Mouse (Mus musculus) neural tube, embryonic 13.5 days (tissue): ENCODE results near the gene Arg1. TPM values are rescaled to one million over a fixed set of nuclear protein-coding genes. Genes with fewer than 3 reads are reported as not detected.

Experiments used
- ATAC-seq: fragments of 200-750 bp; cut with Nextera tagmentation; 2 replicates; pipeline ENCODE4 v1.8.0; 2017; ENCODE audit warnings: low read depth, mild to moderate bottlenecking, moderate TSS enrichment, moderate library complexity
- H3K27ac ChIP-seq: fragments of 300-500 bp; sonication (generic); replicated peaks from 2 replicates; pipeline ENCODE4 v1.5.1; 2015; ENCODE audit warnings: moderate library complexity, mild to moderate bottlenecking, inconsistent platforms
- H3K27me3 ChIP-seq: fragments of 300-500 bp; sonication (generic); 2 replicates; pipeline ENCODE4 v1.6.1; 2015; ENCODE audit warnings: mild to moderate bottlenecking, inconsistent platforms
- H3K36me3 ChIP-seq: fragments of 300-500 bp; sonication (generic); 2 replicates; pipeline ENCODE4 v1.6.1; 2015; ENCODE audit warnings: mild to moderate bottlenecking, inconsistent platforms
- H3K4me1 ChIP-seq: fragments of 300-500 bp; sonication (generic); replicated peaks from 2 replicates; pipeline ENCODE4 v1.6.1; 2015; ENCODE audit warnings: inconsistent platforms
- H3K4me2 ChIP-seq: fragments of 300-500 bp; sonication (generic); 2 replicates; pipeline ENCODE4 v1.6.1; 2015; ENCODE audit warnings: inconsistent platforms, mild to moderate bottlenecking, moderate library complexity
- H3K4me3 ChIP-seq: fragments of 300-500 bp; sonication (generic); 2 replicates; pipeline ENCODE4 v1.5.1; 2015; ENCODE audit warnings: mild to moderate bottlenecking, inconsistent platforms
- H3K9ac ChIP-seq: fragments of 300-500 bp; sonication (generic); 2 replicates; pipeline ENCODE4 v1.6.1; 2015; ENCODE audit warnings: moderate library complexity, mild to moderate bottlenecking, inconsistent platforms
- H3K9me3 ChIP-seq: fragments of 300-500 bp; sonication (generic); 2 replicates; pipeline ENCODE4 v1.6.1; 2016; ENCODE audit warnings: inconsistent platforms
- WGBS: fragments of 180-500 bp; shearing (Covaris S2); methylation state at CpG from one replicate; pipeline ENCODE4 v1.1.7; 2015; 5-methylcytosine and 5-hydroxymethylcytosine counted together
- polyA plus RNA-seq: library from polyadenylated mRNA; unstranded; fragments of >200 nt; fragmentation: Nextera tagmentation; extraction: Ambion mirVana; gene quantifications from 2 replicates; pipeline ENCODE4 v1.2.1, GENCODE M21; 2015

Gene Arg1
- 5.2 and 7.3 TPM in 2 replicates for polyA plus RNA-seq

DNA sequence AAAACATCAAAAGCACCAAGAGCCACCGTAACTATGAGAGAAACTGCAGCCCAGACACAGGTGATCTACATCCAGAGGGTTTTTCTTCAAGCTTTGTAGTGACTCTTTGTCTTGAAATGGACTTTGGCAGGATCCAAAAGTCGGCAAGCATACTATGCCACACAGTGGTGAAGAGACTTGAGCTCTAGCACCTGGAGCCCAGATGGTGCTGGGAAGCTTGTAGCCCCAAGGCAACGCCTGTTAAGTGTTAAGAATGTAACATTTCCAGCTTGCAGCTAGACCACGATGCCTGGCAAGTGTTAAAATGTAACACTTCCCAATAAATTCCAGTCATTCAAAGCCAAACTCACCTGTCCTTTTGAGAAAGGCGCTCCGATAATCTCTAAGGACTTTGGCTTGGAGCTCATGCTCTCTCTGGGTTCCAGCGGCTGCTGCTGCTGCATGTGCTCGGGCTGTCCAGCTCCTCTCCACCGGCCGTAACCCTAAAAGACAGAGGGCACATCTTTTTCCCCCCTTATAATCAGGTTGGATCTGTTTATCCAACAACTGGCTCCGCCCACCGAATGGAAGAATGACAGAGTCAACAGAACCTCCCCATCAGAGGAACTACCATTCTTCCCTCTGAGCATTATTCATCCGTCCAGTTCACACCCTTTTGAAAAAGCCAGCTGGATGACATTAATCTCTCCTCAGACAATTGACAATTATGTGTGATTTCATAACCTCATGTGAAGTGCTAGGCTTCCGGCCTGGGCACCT, at the start of gene Arg1:
Gene Arg1, minus strand, starts transcription at position 523 of the 759 bp plus-strand sequence.
- Histone ChIP-seq H3K9me3 (no peaks in the 10 kb centered on the region), H3K27me3 (no peaks in the 10 kb centered on the region), H3K4me1 (peaks cover 20% of the 10 kb centered on the region), H3K36me3 (no peaks in the 10 kb centered on the region), H3K27ac (no peak within 1 kb of the TSS), H3K9ac (peak within 1 kb of the TSS; percentile 22), H3K4me2 (peak within 1 kb of the TSS; percentile 18; the same call in 1 of the 2 replicates), H3K4me3 (no peak within 1 kb of the TSS)
- whole genome bisulfite sequencing: 37% methylated on average over 14 of the region's 14 CpGs
- ATAC-seq: peak; percentile 68

DNA sequence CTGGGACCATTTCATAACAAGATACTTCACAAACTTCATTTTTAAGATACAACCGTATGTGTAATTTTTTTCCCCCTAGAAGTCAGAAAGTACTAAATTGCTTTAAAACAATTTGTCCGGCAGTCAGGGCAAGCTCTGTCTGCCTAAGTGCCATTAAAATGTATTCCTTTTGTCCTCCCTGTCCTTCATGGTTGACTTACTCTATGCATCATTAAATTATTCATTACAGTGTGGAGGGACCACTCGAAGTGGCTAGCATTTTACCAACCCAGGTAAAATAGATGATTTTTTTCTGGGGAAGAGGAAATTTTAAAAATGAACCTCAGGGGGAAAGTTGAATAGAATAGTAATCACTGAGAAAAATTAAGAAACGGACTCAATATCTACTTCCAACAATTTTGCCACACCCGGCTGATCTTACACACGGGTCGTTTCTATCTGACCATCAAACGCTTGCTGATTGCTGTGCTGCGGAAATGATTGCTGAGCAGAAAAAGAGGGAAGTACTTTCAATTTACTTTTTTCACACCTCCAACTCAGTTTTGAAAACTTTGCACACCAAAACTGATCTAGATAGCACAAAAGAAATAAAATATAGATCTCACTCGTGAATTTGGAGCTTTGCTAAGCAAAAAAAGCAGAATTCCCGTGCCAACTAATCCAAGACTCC, 46.7 kb upstream of the Arg1 start:
- no peak overlapping the region for H3K4me2 ChIP-seq
- H3K4me1 ChIP-seq: 0 out of 2 replicates have a peak, but pooled peaks cover 6% of the 10 kb centered on the region
- no peak overlapping the region for H3K27ac ChIP-seq
- WGBS: 70% methylated on average over 11 of the region's 11 CpGs
- no peak overlapping the region for H3K9ac ChIP-seq
- no peaks in the 10 kb centered on the region for H3K36me3 ChIP-seq
- no peaks in the 10 kb centered on the region for H3K27me3 ChIP-seq
- H3K9me3 ChIP-seq: 0 out of 2 replicates have a peak, but pooled peaks cover 3% of the 10 kb centered on the region
- ATAC-seq: no peak
- H3K4me3 ChIP-seq: no peak overlapping the region

DNA sequence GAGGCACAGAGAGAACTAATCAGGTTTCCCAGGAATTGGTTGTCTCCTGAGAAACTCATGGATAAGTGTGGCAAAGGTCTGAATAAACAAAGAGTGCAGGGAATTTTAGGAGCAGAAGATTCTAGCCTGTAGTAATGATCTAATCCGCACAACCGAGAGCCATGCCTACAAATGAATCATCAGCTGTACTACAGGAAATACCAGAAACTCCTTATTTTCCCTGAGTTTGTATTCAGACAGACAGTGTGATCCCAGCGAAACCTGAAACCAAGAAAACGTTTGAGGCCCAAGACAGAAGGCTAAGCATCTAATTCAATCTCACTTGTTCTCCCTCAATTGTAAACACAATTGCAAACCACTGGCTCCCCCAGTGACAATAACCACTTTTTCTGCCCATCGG, 46.1 kb upstream of the Arg1 start:
- no peaks in the 10 kb centered on the region for H3K27me3 ChIP-seq
- 59% methylated on average over 5 of the region's 5 CpGs for WGBS
- H3K9ac ChIP-seq: no peak overlapping the region
- H3K4me3 ChIP-seq: no peak overlapping the region
- H3K9me3 ChIP-seq: 0 out of 2 replicates have a peak, but pooled peaks cover 3% of the 10 kb centered on the region
- H3K4me2 ChIP-seq: no peak overlapping the region
- H3K36me3 ChIP-seq: no peaks in the 10 kb centered on the region
- H3K27ac ChIP-seq: no peak overlapping the region
- no peak for ATAC-seq
- 0 out of 2 replicates have a peak, but pooled peaks cover 6% of the 10 kb centered on the region for H3K4me1 ChIP-seq

DNA sequence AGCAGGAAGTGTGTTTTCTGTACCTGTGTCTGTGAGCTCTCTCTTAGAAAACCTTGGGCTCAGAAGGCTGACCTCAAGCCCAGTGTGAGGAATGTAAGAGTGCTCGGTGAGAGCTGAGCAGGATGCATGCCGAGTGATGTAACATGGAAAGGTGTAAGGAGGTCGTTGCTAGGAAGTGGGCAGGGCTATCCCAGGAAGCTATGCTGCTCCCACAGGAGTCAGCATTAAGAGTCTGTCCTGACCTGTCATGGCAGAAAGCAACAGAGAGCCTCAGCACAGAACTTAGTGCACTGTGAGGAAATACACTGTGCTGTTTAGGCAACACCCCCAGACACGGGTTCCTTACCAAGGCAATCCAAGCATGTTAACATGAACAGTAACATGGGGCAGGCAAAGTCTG, 45.6 kb upstream of the Arg1 start:
- no peaks in the 10 kb centered on the region for H3K27me3 ChIP-seq
- H3K9me3 ChIP-seq: 0 out of 2 replicates have a peak, but pooled peaks cover 3% of the 10 kb centered on the region
- WGBS: 60% methylated on average over 4 of the region's 4 CpGs

DNA sequence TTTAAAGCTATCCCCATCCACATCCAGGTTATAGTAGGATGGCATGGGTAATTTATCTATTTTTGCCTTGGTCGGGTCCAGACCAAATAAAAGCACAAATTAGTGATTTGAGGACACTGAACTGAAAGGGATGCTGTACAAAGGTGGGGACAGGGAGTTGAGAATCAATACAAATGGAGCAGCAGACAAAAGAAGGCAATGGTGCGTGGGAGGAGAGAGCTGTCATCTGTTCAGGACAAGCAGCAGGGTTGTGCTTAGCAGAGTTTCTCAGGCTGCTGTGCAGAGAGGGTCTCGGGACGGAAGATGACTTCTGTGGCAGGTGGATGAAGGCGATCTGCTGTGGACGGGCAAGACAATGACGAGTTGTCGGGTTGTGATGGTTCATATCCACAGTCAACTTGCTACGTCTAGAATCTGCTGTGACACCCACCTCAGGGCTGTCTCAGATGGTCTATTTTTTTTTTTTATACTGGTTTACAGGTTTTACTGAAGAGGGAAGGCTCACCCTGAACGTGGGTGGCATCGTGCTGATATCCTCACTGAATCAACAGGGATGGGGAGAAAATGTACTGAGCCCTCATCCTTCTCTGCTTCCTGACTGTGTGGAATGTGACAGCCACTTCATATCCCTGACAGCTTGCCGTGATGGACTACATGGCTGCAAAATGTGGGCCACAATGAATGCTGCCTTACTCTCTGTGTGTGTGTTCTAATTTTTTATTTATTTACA, 38.7 kb upstream of the Arg1 start:
- H3K27ac ChIP-seq: no peak overlapping the region
- no peaks in the 10 kb centered on the region for H3K27me3 ChIP-seq
- no peak overlapping the region for H3K4me2 ChIP-seq
- no peaks in the 10 kb centered on the region for H3K36me3 ChIP-seq
- H3K4me3 ChIP-seq: no peak overlapping the region
- WGBS: 67% methylated on average over 12 of the region's 12 CpGs
- no peaks in the 10 kb centered on the region for H3K9me3 ChIP-seq
- H3K9ac ChIP-seq: no peak overlapping the region
- ATAC-seq: no peak
- H3K4me1 ChIP-seq: peaks cover 7% of the 10 kb centered on the region; the same call in 1 of the 2 replicates

More for the DNA sequence above, 45.6 kb upstream of the Arg1 start:
- no peak overlapping the region for H3K4me3 ChIP-seq
- no peaks in the 10 kb centered on the region for H3K36me3 ChIP-seq
- H3K9ac ChIP-seq: no peak overlapping the region
- no peak overlapping the region for H3K27ac ChIP-seq
- ATAC-seq: no peak
- H3K4me1 ChIP-seq: 0 out of 2 replicates have a peak, but pooled peaks cover 6% of the 10 kb centered on the region
- H3K4me2 ChIP-seq: no peak overlapping the region

DNA sequence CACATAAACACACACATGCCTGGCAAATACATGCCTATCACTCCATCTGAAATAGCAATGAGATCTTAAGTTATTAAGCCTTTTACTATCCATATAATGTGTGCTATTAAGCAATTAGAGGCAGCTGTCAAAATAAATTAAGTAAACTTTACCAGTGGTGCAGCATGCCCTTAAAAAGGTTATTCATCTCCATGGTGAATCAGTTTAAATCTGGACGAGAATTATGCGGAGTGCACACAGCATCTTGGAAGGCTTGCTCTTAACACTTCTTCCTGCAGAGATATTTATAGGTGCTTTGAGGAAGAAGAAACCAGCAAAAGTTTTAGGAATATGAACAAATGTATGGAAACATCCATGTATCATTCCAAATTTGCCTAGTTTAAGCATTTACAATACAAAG, 34.6 kb upstream of the Arg1 start:
- ATAC-seq: no peak
- peaks cover 5% of the 10 kb centered on the region; the same call in 1 of the 2 replicates for H3K27me3 ChIP-seq
- peaks cover 14% of the 10 kb centered on the region for H3K4me1 ChIP-seq
- no peaks in the 10 kb centered on the region for H3K9me3 ChIP-seq
- no peak overlapping the region for H3K4me3 ChIP-seq
- H3K4me2 ChIP-seq: no peak overlapping the region
- WGBS: 27% methylated on average over 2 of the region's 2 CpGs
- no peak overlapping the region for H3K27ac ChIP-seq
- no peaks in the 10 kb centered on the region for H3K36me3 ChIP-seq
- no peak overlapping the region for H3K9ac ChIP-seq

DNA sequence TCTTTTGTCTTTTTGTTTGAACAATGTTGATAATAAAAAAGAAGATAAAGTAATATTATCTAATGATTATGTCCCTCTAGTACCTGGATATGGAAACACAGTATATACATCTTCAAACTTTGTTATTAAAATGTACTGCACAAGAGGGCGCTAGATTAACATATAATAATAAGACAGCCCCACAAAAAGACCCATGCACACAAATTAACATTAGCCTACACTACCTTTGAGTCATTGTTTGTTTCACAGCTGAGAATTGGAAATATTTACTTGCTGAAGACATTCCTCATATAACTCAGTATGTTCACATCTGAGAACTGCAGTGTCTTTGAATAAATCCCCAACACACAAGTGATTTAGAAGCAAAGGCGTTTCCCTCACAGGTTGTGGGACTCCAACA, 33.8 kb upstream of the Arg1 start:
- 47% methylated on average over 2 of the region's 2 CpGs for WGBS
- no peaks in the 10 kb centered on the region for H3K9me3 ChIP-seq

DNA sequence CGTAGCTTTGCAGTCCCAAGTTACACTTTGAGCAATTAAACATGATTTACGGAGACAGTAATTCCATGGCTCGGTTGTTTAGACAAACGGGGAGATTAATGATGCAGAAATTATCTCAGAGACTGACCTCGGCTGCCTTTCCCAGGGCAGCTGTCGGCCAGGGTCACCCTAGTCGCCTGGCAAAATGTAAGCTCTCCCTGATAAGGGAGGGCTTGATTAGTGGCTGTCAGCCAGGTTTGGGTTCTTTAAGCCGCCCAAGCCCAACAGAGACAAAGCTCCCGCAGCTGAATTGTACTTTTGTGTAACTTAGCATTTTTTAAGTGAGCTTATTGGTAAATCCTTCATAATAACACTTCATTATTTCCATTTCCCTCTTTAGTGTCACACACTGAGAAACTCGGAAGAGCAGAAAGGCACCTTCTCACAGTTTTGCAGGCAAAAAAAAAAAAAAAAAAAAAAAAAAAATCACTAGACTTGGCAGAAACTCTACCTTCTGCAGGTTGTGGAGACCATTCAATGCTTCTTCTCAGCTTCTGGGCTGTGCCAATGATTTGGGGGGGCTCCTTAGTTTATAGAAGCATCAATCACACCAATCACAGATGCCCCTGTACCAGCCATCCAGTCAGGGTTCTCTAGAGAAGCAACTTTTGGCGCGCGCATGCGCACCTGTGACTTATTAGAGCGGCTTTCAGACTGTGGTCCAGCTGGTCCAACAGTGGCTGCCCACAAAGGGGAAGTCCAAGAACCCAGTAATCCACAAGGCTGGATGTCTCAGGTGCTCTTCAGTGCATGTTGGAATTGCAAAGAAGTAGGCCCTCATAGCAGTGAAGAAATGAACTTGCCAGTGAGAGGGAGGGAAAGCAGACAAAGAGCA, 32.0 kb upstream of the Arg1 start:
- no peaks in the 10 kb centered on the region for H3K9me3 ChIP-seq
- H3K4me3 ChIP-seq: no peak overlapping the region
- no peak overlapping the region for H3K9ac ChIP-seq
- H3K4me1 ChIP-seq: peaks cover 11% of the 10 kb centered on the region
- peaks cover 5% of the 10 kb centered on the region; the same call in 1 of the 2 replicates for H3K27me3 ChIP-seq
- no peaks in the 10 kb centered on the region for H3K36me3 ChIP-seq
- no peak for ATAC-seq
- no peak overlapping the region for H3K27ac ChIP-seq
- WGBS: 35% methylated on average over 15 of the region's 15 CpGs
- 0 out of 2 replicates have a peak overlapping the region, but pooled peaks have one; percentile 21 for H3K4me2 ChIP-seq

More for the DNA sequence above, 33.8 kb upstream of the Arg1 start:
- Histone ChIP-seq H3K27me3 (peaks cover 5% of the 10 kb centered on the region; the same call in 1 of the 2 replicates), H3K4me3 (no peak overlapping the region), H3K9ac (no peak overlapping the region), H3K27ac (no peak overlapping the region), H3K4me1 (peaks cover 14% of the 10 kb centered on the region), H3K36me3 (no peaks in the 10 kb centered on the region), H3K4me2 (no peak overlapping the region)
- ATAC-seq: peak; percentile 57; the same call in 1 of the 2 replicates

DNA sequence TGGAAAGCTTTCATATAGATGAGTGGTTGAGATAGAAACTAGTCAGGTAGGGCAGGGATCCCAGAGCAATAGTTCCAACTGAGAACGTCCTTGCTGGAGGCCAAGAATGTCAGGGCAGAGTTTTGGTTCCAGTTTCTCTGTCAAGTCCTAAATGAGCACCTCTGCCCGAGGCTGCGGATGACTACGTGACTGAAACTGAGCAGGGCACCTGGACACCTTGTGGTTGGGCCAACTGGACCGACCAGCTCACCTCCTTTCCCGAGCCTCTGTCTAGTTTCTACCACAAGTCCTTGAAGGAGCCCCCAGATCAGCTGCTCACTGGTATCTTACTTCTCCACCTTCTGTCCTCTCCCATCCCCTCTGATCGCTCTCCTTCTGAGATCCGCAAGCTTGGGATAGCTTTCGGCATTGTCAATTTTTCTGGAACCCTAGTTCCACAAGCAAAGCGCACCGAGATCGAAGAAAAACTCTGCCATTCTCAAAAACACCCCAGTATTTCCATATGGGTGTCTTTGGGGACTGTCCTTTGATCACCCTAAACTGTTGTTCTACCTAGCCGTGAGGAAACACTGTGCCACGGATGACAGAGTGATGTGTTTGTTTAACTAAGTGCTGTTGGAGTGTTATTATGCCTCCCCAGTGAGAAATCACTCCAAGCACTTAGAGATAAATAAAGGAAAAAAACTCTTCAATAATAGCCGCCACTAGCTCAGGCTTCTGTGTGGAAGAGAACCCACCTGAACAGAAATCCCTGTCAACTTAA, 31.2 kb upstream of the Arg1 start:
- H3K4me3 ChIP-seq: no peak overlapping the region
- no peak overlapping the region for H3K9ac ChIP-seq
- no peak overlapping the region for H3K27ac ChIP-seq
- H3K36me3 ChIP-seq: no peaks in the 10 kb centered on the region
- 0 out of 2 replicates have a peak overlapping the region, but pooled peaks have one; percentile 21 for H3K4me2 ChIP-seq
- H3K9me3 ChIP-seq: no peaks in the 10 kb centered on the region
- peaks cover 5% of the 10 kb centered on the region; the same call in 1 of the 2 replicates for H3K27me3 ChIP-seq
- peaks cover 11% of the 10 kb centered on the region for H3K4me1 ChIP-seq
- no peak for ATAC-seq
- 67% methylated on average over 15 of the region's 15 CpGs for WGBS

DNA sequence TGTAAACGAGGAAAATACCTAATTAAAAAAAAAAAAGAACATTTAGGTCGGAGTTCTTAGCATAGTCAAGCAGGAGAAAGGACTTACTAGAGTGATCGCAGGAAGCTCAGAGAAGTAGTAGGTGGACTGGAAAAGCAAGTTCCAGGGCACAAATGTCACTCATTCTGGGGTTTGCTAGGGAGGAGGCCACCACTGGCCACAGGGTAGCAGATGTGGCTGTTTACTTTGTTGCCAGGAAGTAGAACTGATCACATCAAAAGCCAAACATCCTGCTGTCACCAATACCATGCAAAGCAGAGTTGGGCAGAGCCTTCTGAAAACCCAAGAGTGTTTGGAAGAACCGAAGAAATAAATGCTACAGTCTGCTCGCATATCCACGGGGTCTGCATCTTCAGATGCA, 26.6 kb upstream of the Arg1 start:
- Histone ChIP-seq H3K9me3 (no peaks in the 10 kb centered on the region), H3K4me3 (no peak overlapping the region), H3K4me2 (no peak overlapping the region), H3K36me3 (no peaks in the 10 kb centered on the region), H3K27me3 (no peaks in the 10 kb centered on the region), H3K9ac (no peak overlapping the region), H3K4me1 (peaks cover 4% of the 10 kb centered on the region), H3K27ac (no peak overlapping the region)
- 88% methylated on average over 6 of the region's 6 CpGs for WGBS
- no peak for ATAC-seq
